ENCODE assay signal across 14 mouse cellular contexts in genomic region chr11:20823961-20824360, GRCm38 (mm10).
"Had no signal": no experiment of that assay in that cellular context is flagged by ENCODE, and none has a peak within 500 bp of the region (broad histone marks: within the 10 kb centered on the region; RNA-seq: fewer than 3 reads in every experiment).

No protein-coding gene starts in this region.

- ATAC-seq: intestine, embryonic 16.5 days; midbrain, embryonic 13.5 days had no signal

- H3K4me1 ChIP-seq: limb, embryonic 15.5 days had no signal

- H3K4me2 ChIP-seq: kidney, embryonic 15.5 days; limb, embryonic 15.5 days; midbrain, embryonic 13.5 days; neural tube, embryonic 15.5 days; stomach, embryonic 15.5 days had no signal

- H3K27me3 ChIP-seq: kidney, embryonic 15.5 days; limb, embryonic 15.5 days; midbrain, embryonic 13.5 days; neural tube, embryonic 15.5 days; stomach, embryonic 15.5 days had no signal

- H3K27ac ChIP-seq: kidney, embryonic 15.5 days; limb, embryonic 15.5 days; midbrain, embryonic 13.5 days; neural tube, embryonic 15.5 days; stomach, embryonic 15.5 days had no signal

- DNase-seq: kidney, adult 2 months; kidney, postnatal 14 days; left cerebral cortex, postnatal 4 days; lung, adult 18-20 months; right cerebral cortex, postnatal 14 days; thymus, adult 2 months; thymus, postnatal 25 days had no signal

- H3K36me3 ChIP-seq: stomach, embryonic 15.5 days had no signal

- H3K9me3 ChIP-seq: kidney, embryonic 15.5 days; limb, embryonic 15.5 days; midbrain, embryonic 13.5 days; neural tube, embryonic 15.5 days; stomach, embryonic 15.5 days had no signal

- H3K4me3 ChIP-seq: kidney, embryonic 15.5 days; limb, embryonic 15.5 days; midbrain, embryonic 13.5 days; myocyte; neural tube, embryonic 15.5 days; stomach, embryonic 15.5 days had no signal

- H3K9ac ChIP-seq: kidney, embryonic 15.5 days; limb, embryonic 15.5 days; midbrain, embryonic 13.5 days; neural tube, embryonic 15.5 days; stomach, embryonic 15.5 days had no signal
